Mouse (Mus musculus): ENCODE data around the gene Srsf7. TPM values are rescaled to one million over a fixed set of nuclear protein-coding genes. Genes with fewer than 3 reads are reported as not detected.

Gene Srsf7
- 633 and 646 TPM in 2 replicates for polyA plus RNA-seq (2015; fragmentation: Nextera tagmentation; extraction: Ambion mirVana)

DNA sequence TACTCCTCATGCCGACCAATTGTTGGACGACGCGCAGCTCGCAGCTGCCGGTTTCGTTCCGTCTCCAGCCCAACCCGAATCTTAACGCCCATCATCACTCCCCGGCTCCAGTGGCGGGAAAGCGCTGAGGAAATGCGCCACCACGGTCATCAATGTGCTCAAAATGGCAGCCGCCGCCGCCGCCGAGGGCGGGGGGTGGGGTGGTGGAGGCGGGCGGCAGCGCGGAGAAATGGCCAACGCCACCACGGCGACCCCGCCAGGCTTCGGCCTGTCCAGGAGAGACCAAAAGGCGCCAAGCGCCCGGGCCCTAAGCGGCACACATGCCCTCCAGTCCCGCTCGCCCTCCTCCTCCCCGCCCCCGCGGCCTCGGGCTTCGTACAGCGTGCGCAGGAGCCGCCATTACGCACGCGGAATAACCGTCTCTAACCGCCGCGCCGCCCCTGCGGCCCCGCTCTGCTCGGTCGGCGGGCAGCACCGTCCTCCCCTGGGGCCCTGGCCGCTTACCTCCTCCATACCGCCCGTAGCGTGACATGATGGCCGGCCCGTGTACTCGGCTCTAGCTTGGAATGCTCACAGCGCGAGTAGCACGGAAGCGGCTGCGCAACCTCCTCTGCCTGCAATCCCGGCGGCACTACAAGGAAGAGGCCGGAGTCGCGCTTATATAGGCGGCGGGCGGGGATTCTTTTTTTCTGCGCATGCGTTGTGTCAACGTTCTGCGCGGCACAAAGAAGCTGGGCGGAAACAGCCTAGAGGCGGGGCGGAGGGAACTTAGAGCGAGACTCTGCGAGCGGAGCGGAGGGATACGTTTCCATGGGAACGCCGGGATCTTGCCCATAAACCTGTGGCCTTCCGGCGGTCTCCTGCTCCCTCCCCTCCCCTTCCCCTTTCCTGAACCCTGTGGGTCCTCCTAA lies at the start of gene Srsf7, which contains the start of gene Ttc39d:
Gene Srsf7 (minus strand): TSS at position 637 of the 911 bp plus-strand sequence.
Gene Ttc39d (plus strand): TSS at position 790 of the 911 bp plus-strand sequence.
- Histone ChIP-seq H3K4me2 (peak within 1 kb of the TSS; percentile 73), H3K36me3 (peaks cover 29% of the 10 kb centered on the region), H3K9me3 (no peaks in the 10 kb centered on the region), H3K4me3 (peak within 1 kb of the TSS; percentile 73), H3K27me3 (no peaks in the 10 kb centered on the region), H3K4me1 (peaks cover 23% of the 10 kb centered on the region), H3K9ac (peak within 1 kb of the TSS; percentile 95), H3K27ac (peak within 1 kb of the TSS; percentile 97)
- peak; percentile 93 for ATAC-seq (ENCODE audit: borderline replicate concordance, extremely low read depth, low FRiP score, low TSS enrichment)
- under 1% methylated on average over 92 of the region's 95 CpGs for WGBS

DNA sequence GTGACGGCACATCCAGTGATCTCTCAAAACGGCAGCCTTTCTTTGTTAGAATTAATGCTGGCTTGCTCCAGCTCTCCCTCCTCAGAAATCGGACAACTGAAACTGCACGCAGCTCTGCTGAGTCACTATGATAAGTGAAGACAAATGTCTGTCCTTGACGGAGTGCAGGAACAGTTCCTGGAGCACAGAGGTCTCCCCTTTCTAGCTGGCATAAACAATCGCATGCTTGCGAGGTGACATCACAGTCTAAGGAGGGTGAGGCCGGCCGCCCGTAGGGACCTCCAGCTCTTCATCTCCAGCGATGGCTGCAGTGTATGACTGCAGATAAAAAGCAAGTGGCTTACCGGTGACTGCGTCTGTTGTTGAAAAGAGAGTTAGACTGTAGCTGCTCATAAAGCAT lies 48.1 kb upstream of the Srsf7 start:
- peak; percentile 74 for ATAC-seq (ENCODE audit: borderline replicate concordance, extremely low read depth, low FRiP score, low TSS enrichment)
- H3K27ac ChIP-seq, result no peak overlapping the region; the same call in 1 of the 2 replicates
- peaks cover 10% of the 10 kb centered on the region; the same call in 1 of the 2 replicates for H3K4me1 ChIP-seq
- no peaks in the 10 kb centered on the region for H3K9me3 ChIP-seq
- no peaks in the 10 kb centered on the region for H3K27me3 ChIP-seq
- no peak overlapping the region for H3K4me3 ChIP-seq
- no peak overlapping the region for H3K9ac ChIP-seq
- peaks cover 78% of the 10 kb centered on the region for H3K36me3 ChIP-seq
- H3K4me2 ChIP-seq, result no peak overlapping the region
- 26% methylated on average over 13 of the region's 13 CpGs for WGBS

DNA sequence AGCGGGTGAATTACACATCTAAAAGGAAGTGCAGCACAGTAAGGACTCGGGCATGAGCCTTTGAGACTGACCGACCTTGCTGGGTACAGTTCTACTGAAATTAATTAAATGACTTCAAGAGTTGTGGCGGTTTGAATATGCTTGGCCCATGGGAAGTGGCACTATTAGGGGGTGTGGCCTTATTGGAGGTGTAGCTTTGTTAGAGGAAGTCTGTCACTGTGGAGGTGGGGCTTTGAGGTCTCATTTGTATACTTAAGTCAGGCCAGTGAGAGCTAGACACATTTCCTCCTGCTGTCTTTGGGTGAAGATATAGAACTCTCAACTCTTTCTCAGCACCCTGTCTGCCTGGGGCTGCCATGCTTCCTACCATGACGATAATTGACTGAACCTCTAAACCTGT lies 47.3 kb upstream of the Srsf7 start:
- Histone ChIP-seq H3K27me3 (no peaks in the 10 kb centered on the region), H3K4me1 (peaks cover 10% of the 10 kb centered on the region; the same call in 1 of the 2 replicates), H3K36me3 (peaks cover 78% of the 10 kb centered on the region), H3K9me3 (no peaks in the 10 kb centered on the region), H3K4me2 (no peak overlapping the region), H3K9ac (no peak overlapping the region), H3K4me3 (no peak overlapping the region), H3K27ac (no peak overlapping the region; the same call in 1 of the 2 replicates)
- 94% methylated on average over 5 of the region's 5 CpGs for WGBS
- no peak for ATAC-seq (ENCODE audit: borderline replicate concordance, extremely low read depth, low FRiP score, low TSS enrichment)

DNA sequence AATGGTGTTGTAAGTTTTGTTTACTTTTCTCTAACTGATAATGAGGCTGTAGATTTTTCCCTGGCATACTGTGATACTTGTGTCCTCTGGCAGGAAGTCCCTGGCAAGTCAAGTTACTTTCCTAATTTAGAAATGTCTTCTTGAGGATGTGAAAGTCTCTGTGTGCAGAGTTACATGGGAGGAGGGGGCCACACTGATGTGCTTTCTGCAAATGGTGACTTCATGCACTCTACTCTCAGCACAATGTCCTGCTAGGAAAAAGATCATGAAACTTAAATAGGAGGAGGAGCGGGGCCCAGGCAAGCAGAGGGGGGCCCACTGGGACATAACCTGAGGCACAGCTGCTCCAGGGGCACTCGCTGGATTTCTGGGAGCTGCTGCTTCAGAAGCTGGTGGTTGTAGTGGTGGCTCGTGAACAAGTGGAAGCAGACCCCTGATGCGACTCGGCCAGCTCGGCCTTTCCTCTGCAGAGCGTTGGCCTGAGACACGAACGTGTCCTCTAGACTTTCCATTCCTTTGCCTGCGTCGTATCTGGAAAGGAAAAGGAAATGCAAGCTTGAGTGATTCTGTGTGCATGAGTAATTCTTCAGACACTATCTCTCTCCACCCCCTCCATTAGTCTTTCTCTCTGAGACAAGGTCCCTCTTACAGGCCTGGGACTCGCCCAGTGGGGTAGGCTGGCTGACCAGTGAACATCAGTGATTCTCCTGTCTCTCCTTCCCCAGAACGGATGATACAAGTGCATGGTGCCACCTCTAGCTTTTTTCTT lies 45.8 kb upstream of the Srsf7 start:
- 74% methylated on average over 13 of the region's 13 CpGs for WGBS
- no peak overlapping the region for H3K9ac ChIP-seq
- ATAC-seq (ENCODE audit: borderline replicate concordance, extremely low read depth, low FRiP score, low TSS enrichment), result peak; percentile 70; the same call in 1 of the 2 replicates

DNA sequence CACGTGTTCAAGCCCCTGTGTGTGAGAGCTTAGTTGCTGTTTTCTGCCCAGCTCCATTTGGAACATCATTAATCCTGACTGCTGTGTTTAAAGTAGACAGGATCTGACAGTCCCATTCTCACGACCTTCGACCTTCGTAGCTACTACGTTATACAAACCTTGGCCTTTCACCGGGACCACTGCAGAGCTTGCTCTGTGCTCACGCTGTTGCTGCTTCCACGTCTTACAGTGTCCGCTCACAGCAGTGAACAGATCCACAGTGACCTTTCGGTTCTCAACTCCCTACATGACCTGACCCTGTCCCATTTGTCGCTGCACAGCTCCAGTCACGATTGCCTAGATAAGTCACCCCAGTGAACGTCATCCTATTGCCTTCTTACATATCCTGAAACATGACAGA lies 36.0 kb upstream of the Srsf7 start:
- Histone ChIP-seq H3K36me3 (peaks cover 83% of the 10 kb centered on the region), H3K9ac (no peak overlapping the region), H3K9me3 (no peaks in the 10 kb centered on the region), H3K27me3 (no peaks in the 10 kb centered on the region), H3K27ac (no peak overlapping the region), H3K4me3 (no peak overlapping the region), H3K4me1 (0 out of 2 replicates have a peak, but pooled peaks cover 3% of the 10 kb centered on the region), H3K4me2 (no peak overlapping the region)
- ATAC-seq (ENCODE audit: borderline replicate concordance, extremely low read depth, low FRiP score, low TSS enrichment), result peak; percentile 71; the same call in 1 of the 2 replicates
- WGBS, result 35% methylated on average over 13 of the region's 13 CpGs

More for the DNA sequence above, 45.8 kb upstream of the Srsf7 start:
- no peaks in the 10 kb centered on the region for H3K27me3 ChIP-seq
- H3K36me3 ChIP-seq, result peaks cover 77% of the 10 kb centered on the region
- no peak overlapping the region for H3K4me3 ChIP-seq
- peak overlapping the region; percentile 86 for H3K27ac ChIP-seq
- no peaks in the 10 kb centered on the region for H3K9me3 ChIP-seq
- H3K4me2 ChIP-seq, result no peak overlapping the region
- peaks cover 10% of the 10 kb centered on the region; the same call in 1 of the 2 replicates for H3K4me1 ChIP-seq

GRCm38 (mm10) chr17:80241594-80241993 lies 34.5 kb upstream of the Srsf7 start:
- Histone ChIP-seq H3K4me2 (no peak overlapping the region), H3K9ac (no peak overlapping the region), H3K36me3 (peaks cover 79% of the 10 kb centered on the region), H3K4me3 (no peak overlapping the region), H3K4me1 (0 out of 2 replicates have a peak, but pooled peaks cover 3% of the 10 kb centered on the region), H3K27me3 (no peaks in the 10 kb centered on the region), H3K27ac (no peak overlapping the region), H3K9me3 (no peaks in the 10 kb centered on the region)
- 83% methylated on average over 9 of the region's 9 CpGs for WGBS
- ATAC-seq (ENCODE audit: borderline replicate concordance, extremely low read depth, low FRiP score, low TSS enrichment), result no peak

GRCm38 (mm10) chr17:80237475-80237874 lies 30.4 kb upstream of the Srsf7 start:
- Histone ChIP-seq H3K9me3 (no peaks in the 10 kb centered on the region), H3K9ac (no peak overlapping the region), H3K4me3 (no peak overlapping the region), H3K27ac (no peak overlapping the region), H3K36me3 (peaks cover 45% of the 10 kb centered on the region), H3K4me1 (no peaks in the 10 kb centered on the region), H3K27me3 (no peaks in the 10 kb centered on the region), H3K4me2 (no peak overlapping the region)
- no peak for ATAC-seq (ENCODE audit: borderline replicate concordance, extremely low read depth, low FRiP score, low TSS enrichment)
- WGBS, result 83% methylated on average over 5 of the region's 5 CpGs

DNA sequence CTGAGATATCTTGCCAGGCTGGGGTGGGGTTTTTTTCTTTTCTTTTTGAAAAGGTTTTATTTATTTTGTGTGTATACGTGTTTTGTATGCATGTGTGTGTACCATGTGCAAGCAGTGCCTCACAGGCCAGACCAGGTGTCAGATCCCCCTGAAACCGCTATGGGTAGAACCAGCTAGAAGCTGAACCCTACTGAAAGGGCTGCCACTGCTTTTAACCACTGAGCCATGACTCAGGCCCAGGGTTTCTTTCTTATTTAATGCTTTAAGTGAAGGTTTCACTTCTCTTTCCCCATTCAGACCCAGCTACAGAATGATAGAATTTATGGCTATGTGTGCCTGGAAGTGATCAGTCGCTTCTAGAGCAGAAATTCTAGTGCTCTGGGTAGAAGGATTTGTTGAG lies 29.7 kb upstream of the Srsf7 start:
- ATAC-seq (ENCODE audit: borderline replicate concordance, extremely low read depth, low FRiP score, low TSS enrichment), result no peak
- 95% methylated on average over 3 of the region's 3 CpGs for WGBS
- H3K36me3 ChIP-seq, result peaks cover 38% of the 10 kb centered on the region

DNA sequence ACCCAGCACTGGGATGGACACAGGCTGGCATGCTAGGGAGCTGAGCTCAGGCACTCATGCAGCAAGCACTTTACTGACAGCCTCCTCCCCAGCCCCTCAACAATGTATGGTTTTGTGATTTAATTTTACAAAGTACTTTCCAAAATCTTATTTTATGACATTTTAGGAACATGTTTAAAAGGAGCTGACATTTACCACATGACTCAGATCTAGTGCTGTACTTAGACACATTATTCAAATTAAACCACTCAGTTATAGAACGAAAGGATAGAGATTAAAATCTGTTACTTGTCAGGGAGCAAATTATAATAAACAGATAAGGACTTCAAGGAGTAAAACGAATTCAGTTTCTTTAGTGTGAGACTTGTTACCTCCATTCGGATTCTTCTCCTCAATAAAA lies 28.4 kb upstream of the Srsf7 start:
- no peak for ATAC-seq (ENCODE audit: borderline replicate concordance, extremely low read depth, low FRiP score, low TSS enrichment)
- Histone ChIP-seq H3K27ac (no peak overlapping the region), H3K4me1 (no peaks in the 10 kb centered on the region), H3K9me3 (no peaks in the 10 kb centered on the region), H3K36me3 (peaks cover 30% of the 10 kb centered on the region), H3K4me3 (no peak overlapping the region), H3K9ac (no peak overlapping the region), H3K27me3 (no peaks in the 10 kb centered on the region), H3K4me2 (no peak overlapping the region)
- WGBS, result 69% methylated on average over 3 of the region's 3 CpGs

More for the DNA sequence above, 29.7 kb upstream of the Srsf7 start:
- H3K4me3 ChIP-seq, result no peak overlapping the region
- H3K4me1 ChIP-seq, result no peaks in the 10 kb centered on the region
- no peaks in the 10 kb centered on the region for H3K9me3 ChIP-seq
- no peaks in the 10 kb centered on the region for H3K27me3 ChIP-seq
- H3K9ac ChIP-seq, result no peak overlapping the region
- H3K27ac ChIP-seq, result no peak overlapping the region
- H3K4me2 ChIP-seq, result no peak overlapping the region

GRCm38 (mm10) chr17:80234376-80234775 lies 27.3 kb upstream of the Srsf7 start:
- no peak overlapping the region for H3K4me2 ChIP-seq
- peaks cover 19% of the 10 kb centered on the region; the same call in 1 of the 2 replicates for H3K36me3 ChIP-seq
- no peak overlapping the region for H3K27ac ChIP-seq
- no peak overlapping the region for H3K9ac ChIP-seq
- WGBS, result 64% methylated on average over 7 of the region's 7 CpGs
- ATAC-seq (ENCODE audit: borderline replicate concordance, extremely low read depth, low FRiP score, low TSS enrichment), result no peak
- H3K27me3 ChIP-seq, result no peaks in the 10 kb centered on the region
- H3K9me3 ChIP-seq, result no peaks in the 10 kb centered on the region
- H3K4me1 ChIP-seq, result no peaks in the 10 kb centered on the region
- H3K4me3 ChIP-seq, result no peak overlapping the region

- H3K4me3 ChIP-seq, result no peak overlapping the region
- H3K9me3 ChIP-seq, result no peaks in the 10 kb centered on the region
- H3K27ac ChIP-seq, result no peak overlapping the region
- H3K27me3 ChIP-seq, result no peaks in the 10 kb centered on the region
- H3K4me1 ChIP-seq, result no peaks in the 10 kb centered on the region
- H3K36me3 ChIP-seq, result peaks cover 16% of the 10 kb centered on the region; the same call in 1 of the 2 replicates
- WGBS, result 90% methylated on average over 5 of the region's 5 CpGs
- ATAC-seq (ENCODE audit: borderline replicate concordance, extremely low read depth, low FRiP score, low TSS enrichment), result no peak
- no peak overlapping the region for H3K9ac ChIP-seq
- H3K4me2 ChIP-seq, result no peak overlapping the region
Observed at GRCm38 (mm10) chr17:80233844-80234243, 26.7 kb upstream of the Srsf7 start.
